Mouse (Mus musculus) adrenal gland, postnatal 14 days (tissue): ENCODE measurements around the gene C1s1. TPM values are rescaled to one million over a fixed set of nuclear protein-coding genes. Genes with fewer than 3 reads are reported as not detected.

ENCODE experiments used
- total RNA-seq: library from RNA; stranded (reverse); gene quantifications from 2 replicates; pipeline ENCODE4 v1.2.3, GENCODE M21; 2021

The C1s1 gene
- total RNA-seq, 1 experiment from 2014 or later, result 66.5 TPM

Other genes with a start within 250 kb of the C1s1 start
- gene Cd163, start 237.7 kb downstream of the C1s1 start, total RNA-seq, result 13.1 and 18.3 TPM in 2 replicates
- 99.4 and 106 TPM in 2 replicates for gene Pex5, start 127.3 kb downstream of the C1s1 start, total RNA-seq
- 87.3 and 118 TPM in 2 replicates for gene Clstn3, start 77.6 kb downstream of the C1s1 start, total RNA-seq
- 9.2 and 17.6 TPM in 2 replicates for gene C1rl, start 49.2 kb downstream of the C1s1 start, total RNA-seq
- gene C1ra, start 30.0 kb downstream of the C1s1 start, total RNA-seq, result 34.4 and 39.6 TPM in 2 replicates
- gene C1rb, start 27.9 kb upstream of the C1s1 start, total RNA-seq, result 3.1 and 6.0 TPM in 2 replicates
- 2.7 and 2.9 TPM in 2 replicates for gene C1s2, start 93.7 kb upstream of the C1s1 start, total RNA-seq
- 78.0 and 82.3 TPM in 2 replicates for gene Lpcat3, start 120.7 kb upstream of the C1s1 start, total RNA-seq
- 79.7 and 87.9 TPM in 2 replicates for gene Emg1, start 169.8 kb upstream of the C1s1 start, total RNA-seq
- gene Phb2, start 170.0 kb upstream of the C1s1 start, total RNA-seq, result 392 and 412 TPM in 2 replicates
- 7.3 and 23.1 TPM in 2 replicates for gene Ptpn6, start 196.4 kb upstream of the C1s1 start, total RNA-seq
- 338 and 346 TPM in 2 replicates for gene Grcc10, start 199.0 kb upstream of the C1s1 start, total RNA-seq
- gene Gm45234, start 213.7 kb upstream of the C1s1 start, total RNA-seq, result not detected in 2 replicates
- 70.3 and 84.6 TPM in 2 replicates for gene Atn1, start 214.2 kb upstream of the C1s1 start, total RNA-seq
- 13.0 and 18.9 TPM in 2 replicates for gene Eno2, start 227.3 kb upstream of the C1s1 start, total RNA-seq
- gene Lrrc23, start 237.4 kb upstream of the C1s1 start, total RNA-seq, result not detected in 2 replicates